Mouse (Mus musculus) ES-Bruce4 (cell line): ENCODE measurements around the gene Kcne4. TPM values are rescaled to one million over a fixed set of nuclear protein-coding genes. Genes with fewer than 3 reads are reported as not detected.

Experiments used
- H3K27ac ChIP-seq: 2 replicates; pipeline ENCODE4 v1.5.1; 2012; ENCODE audit warnings: low read length, inconsistent platforms; ENCODE audit not compliant: insufficient read depth
- H3K27me3 ChIP-seq: 2 replicates; pipeline ENCODE4 v1.6.1; 2012; ENCODE audit warnings: mild to moderate bottlenecking, low read length, inconsistent platforms; ENCODE audit not compliant: control insufficient read depth, poor library complexity, insufficient read depth, severe bottlenecking
- H3K36me3 ChIP-seq: 2 replicates; pipeline ENCODE4 v1.6.1; 2012; ENCODE audit warnings: inconsistent platforms, mild to moderate bottlenecking, low read length, moderate library complexity; ENCODE audit not compliant: control insufficient read depth, poor library complexity, insufficient read depth, severe bottlenecking
- H3K4me1 ChIP-seq: one replicate; pipeline ENCODE4 v1.8.1; 2011; ENCODE audit warnings: low read length; ENCODE audit not compliant: control insufficient read depth, insufficient read depth
- H3K4me3 ChIP-seq: 2 replicates; pipeline ENCODE4 v1.5.1; 2011; ENCODE audit warnings: low read depth, mild to moderate bottlenecking, low read length
- H3K9ac ChIP-seq: 2 replicates; pipeline ENCODE4 v1.6.1; 2012; ENCODE audit warnings: low read depth, mild to moderate bottlenecking, inconsistent platforms; ENCODE audit not compliant: poor library complexity, severe bottlenecking
- H3K9me3 ChIP-seq: replicated peaks from 2 replicates; pipeline ENCODE4 v1.6.1; 2012; ENCODE audit warnings: mild to moderate bottlenecking, low read length, inconsistent platforms; ENCODE audit not compliant: control insufficient read depth, poor library complexity, insufficient read depth, severe bottlenecking
- CTCF ChIP-seq: IDR thresholded peaks from one replicate; pipeline ENCODE4 v1.8.1; 2011; ENCODE audit warnings: low read depth, low read length
- EP300 ChIP-seq: IDR thresholded peaks from 2 replicates; pipeline ENCODE4 v1.6.1; 2011; ENCODE audit warnings: low read depth, low read length; ENCODE audit not compliant: insufficient read depth
- POLR2A ChIP-seq: IDR thresholded peaks from one replicate; pipeline ENCODE4 v1.8.1; 2011; ENCODE audit warnings: low read length; ENCODE audit not compliant: insufficient read depth
- polyA plus RNA-seq: library from polyadenylated mRNA; stranded (reverse); fragments of >200 nt; gene quantifications from 2 replicates; pipeline ENCODE4 v1.2.4, GENCODE M21; 2011; ENCODE audit warnings: low read depth; ENCODE audit not compliant: missing spikeins, insufficient read depth, insufficient read length

Gene Kcne4
- polyA plus RNA-seq, 1 experiment, result not detected

DNA sequence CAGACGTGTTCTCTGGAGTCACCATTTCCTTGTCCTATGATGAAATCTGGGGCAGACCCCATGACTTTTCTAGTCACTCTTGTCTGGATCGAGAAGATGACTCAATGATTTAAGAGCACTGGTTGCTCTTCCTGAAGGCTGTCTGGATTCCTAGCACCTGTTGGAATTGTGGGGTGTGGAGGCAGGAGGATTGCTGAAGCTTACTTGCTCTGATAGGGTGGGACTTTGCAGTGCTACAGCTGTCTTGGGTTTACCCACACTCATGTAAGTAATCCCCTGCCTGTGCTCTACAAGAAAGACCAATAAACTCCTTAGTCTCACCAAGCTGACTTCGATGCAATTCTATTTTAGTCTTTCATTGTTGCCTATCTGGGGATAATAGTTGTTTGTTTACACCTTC, 5.7 kb upstream of the Kcne4 start:
- H3K9ac ChIP-seq, result no peak overlapping the region
- H3K4me1 ChIP-seq, result no peaks in the 10 kb centered on the region
- no peaks in the 10 kb centered on the region for H3K36me3 ChIP-seq
- H3K4me3 ChIP-seq, result no peak overlapping the region
- TF ChIP-seq CTCF (no peak), POLR2A (no peak), EP300 (no peak)
- no peak overlapping the region for H3K27ac ChIP-seq
- no peaks in the 10 kb centered on the region for H3K9me3 ChIP-seq
- no peaks in the 10 kb centered on the region for H3K27me3 ChIP-seq

DNA sequence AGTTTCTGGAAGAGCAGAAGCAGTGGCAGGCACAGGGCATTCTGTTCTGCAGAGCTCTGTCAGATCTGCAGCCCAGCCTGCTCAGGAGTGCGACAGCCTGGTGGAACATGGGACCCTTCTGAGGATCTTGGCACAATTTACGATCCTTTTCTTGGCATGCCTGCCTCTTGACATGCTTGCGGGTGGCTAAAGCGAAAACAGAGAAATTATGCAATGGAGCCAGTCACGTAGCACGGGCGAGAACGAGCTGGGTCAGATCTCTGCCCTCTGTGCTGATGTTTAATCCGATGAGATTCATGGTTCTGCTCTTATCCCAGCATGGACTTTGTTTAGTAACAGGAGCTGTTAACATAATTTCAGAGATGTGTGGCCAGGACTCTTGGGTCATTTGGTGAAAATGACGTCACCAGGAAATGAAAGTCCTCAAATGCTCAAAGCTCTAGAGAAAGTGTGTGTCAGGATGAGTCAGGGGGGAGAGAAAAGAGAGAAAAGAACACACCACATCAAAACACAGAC, 4.5 kb upstream of the Kcne4 start:
- TF ChIP-seq POLR2A (no peak), CTCF (no peak), EP300 (no peak)
- no peak overlapping the region for H3K9ac ChIP-seq
- H3K27me3 ChIP-seq, result no peaks in the 10 kb centered on the region
- no peak overlapping the region for H3K4me3 ChIP-seq
- H3K4me1 ChIP-seq, result no peaks in the 10 kb centered on the region
- no peaks in the 10 kb centered on the region for H3K36me3 ChIP-seq
- H3K27ac ChIP-seq, result no peak overlapping the region
- no peaks in the 10 kb centered on the region for H3K9me3 ChIP-seq

DNA sequence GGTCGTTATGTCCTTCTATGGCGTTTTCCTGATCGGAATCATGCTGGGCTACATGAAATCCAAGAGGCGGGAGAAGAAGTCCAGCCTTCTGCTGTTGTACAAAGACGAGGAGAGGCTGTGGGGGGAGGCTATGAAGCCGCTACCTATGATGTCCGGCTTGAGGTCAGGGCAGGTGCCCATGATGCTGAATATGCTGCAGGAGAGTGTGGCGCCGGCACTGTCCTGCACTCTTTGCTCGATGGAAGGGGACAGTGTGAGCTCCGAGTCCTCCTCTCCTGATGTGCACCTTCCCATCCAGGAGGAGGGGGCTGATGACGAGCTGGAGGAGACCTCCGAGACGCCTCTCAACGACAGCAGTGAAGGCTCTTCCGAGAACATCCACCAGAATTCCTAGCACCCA, 1.2 kb downstream of the Kcne4 start:
- TF ChIP-seq EP300, result no peak
- no peak for TF ChIP-seq CTCF
- no peak for TF ChIP-seq POLR2A
- Histone ChIP-seq H3K9ac (no peak overlapping the region), H3K4me3 (no peak overlapping the region), H3K36me3 (no peaks in the 10 kb centered on the region), H3K27me3 (no peaks in the 10 kb centered on the region), H3K9me3 (no peaks in the 10 kb centered on the region), H3K4me1 (no peaks in the 10 kb centered on the region), H3K27ac (no peak overlapping the region)

DNA sequence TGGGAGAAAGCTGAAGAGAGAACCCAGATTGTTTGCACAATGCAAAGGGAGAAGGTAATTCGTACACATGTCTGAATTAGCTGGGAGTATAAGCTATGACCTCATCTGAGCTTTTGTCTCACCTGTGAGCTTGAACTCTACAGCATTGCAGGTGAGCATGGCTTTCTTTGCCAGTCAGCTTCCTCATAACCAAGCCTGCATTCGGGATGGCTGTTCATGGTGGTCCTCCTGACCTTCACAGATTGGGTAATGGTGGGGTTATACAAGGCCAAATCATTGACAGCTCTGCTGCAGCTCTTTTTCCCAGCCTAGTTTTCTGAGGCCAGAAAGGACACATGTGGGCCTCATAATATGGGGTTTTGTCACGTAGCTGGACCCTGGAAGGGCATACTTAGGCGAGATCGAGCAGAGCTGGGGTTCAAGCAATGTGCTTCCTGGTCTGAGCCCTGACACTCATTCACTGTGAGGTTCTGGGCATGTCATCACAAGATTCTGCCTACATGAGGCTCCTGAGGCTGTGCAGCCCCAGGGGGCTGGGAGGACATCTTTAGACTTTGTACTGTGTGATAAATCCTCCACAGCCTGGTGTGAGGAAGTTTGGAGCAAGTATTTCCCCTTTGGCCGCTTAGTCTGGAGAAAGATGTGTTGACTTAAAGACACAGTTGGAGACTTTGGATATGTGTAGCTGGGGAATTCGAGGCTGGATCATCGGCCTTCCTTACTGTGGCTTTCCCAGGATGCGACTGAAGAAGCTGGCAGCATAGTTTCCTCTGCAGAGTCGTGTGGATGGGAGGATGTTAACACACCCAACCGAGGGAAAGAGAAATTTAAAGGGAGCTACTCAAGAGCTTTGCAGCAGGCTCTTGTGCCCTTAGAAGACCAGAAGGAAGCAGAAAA, 2.3 kb downstream of the Kcne4 start:
- H3K4me1 ChIP-seq, result no peaks in the 10 kb centered on the region
- H3K36me3 ChIP-seq, result no peaks in the 10 kb centered on the region
- H3K9ac ChIP-seq, result no peak overlapping the region
- no peak for TF ChIP-seq CTCF
- no peak for TF ChIP-seq EP300
- TF ChIP-seq POLR2A, result no peak
- no peak overlapping the region for H3K27ac ChIP-seq
- no peak overlapping the region for H3K4me3 ChIP-seq
- no peaks in the 10 kb centered on the region for H3K9me3 ChIP-seq
- no peaks in the 10 kb centered on the region for H3K27me3 ChIP-seq

DNA sequence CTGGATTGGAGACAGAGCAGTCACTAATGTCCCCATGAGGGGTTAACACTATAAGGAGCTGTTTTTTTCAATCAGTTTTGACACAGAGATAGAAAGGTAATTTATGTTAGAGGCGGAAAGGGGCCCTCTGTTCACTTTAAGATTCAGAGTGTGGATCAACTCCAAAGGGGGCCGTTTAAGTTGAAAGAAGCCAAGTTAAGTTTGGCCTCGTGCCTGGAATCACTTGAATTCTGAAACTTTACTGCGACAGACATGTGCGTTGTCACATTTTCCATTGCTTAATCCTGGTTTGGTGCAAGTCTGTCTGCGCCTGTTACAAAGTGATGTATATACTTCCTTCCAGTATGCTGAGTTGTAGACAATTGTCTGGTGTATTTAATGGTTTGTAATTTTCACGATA, 3.0 kb downstream of the Kcne4 start:
- Histone ChIP-seq H3K9me3 (no peaks in the 10 kb centered on the region), H3K4me1 (no peaks in the 10 kb centered on the region), H3K27ac (no peak overlapping the region), H3K27me3 (no peaks in the 10 kb centered on the region), H3K36me3 (no peaks in the 10 kb centered on the region), H3K9ac (no peak overlapping the region), H3K4me3 (no peak overlapping the region)
- TF ChIP-seq EP300, result no peak
- no peak for TF ChIP-seq CTCF
- TF ChIP-seq POLR2A, result no peak

DNA sequence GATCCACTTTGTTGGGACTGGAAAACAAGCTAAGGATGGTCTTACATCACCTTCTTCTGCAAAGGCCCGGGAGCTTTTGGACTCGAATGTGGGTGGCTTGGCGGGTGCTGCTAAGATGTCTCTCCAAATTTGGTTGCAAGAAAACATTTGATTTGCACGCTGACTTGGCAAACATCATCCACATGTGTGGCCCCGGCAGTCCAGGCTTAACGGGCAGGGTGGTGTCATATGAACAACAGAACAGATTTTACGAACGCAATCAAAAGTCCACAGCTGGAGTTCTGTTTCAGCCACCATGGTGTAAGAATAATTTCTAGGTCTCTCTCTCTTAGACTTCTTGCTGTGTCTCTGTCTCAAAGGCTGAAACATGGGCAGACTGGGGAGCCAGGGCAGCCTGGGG, 3.6 kb downstream of the Kcne4 start:
- Histone ChIP-seq H3K9me3 (no peaks in the 10 kb centered on the region), H3K4me1 (no peaks in the 10 kb centered on the region), H3K27ac (no peak overlapping the region)

More for the DNA sequence above, 3.6 kb downstream of the Kcne4 start:
- Histone ChIP-seq H3K27me3 (no peaks in the 10 kb centered on the region), H3K36me3 (no peaks in the 10 kb centered on the region), H3K9ac (no peak overlapping the region), H3K4me3 (no peak overlapping the region)
- no peak for TF ChIP-seq POLR2A
- no peak for TF ChIP-seq CTCF
- no peak for TF ChIP-seq EP300
